Comparison of ENCODE assay signal across 16 mouse cellular contexts in genomic region chr6:4953028-4953719, GRCm38 (mm10). TPM values are rescaled to one million over a fixed set of nuclear protein-coding genes. Genes with fewer than 3 reads are reported as not detected.
DNase-seq lines count a peak whose midpoint lies in the region; ATAC-seq and TF ChIP-seq lines count a peak whose summit lies in the region.
"Had no signal": no experiment of that assay in that cellular context is flagged by ENCODE, and none has a peak within 500 bp of the region (broad histone marks: within the 10 kb centered on the region; RNA-seq: fewer than 3 reads in every experiment).

No protein-coding gene starts in this region.

- no peaks in the 10 kb centered on the region for H3K27me3 ChIP-seq in intestine, embryonic 14.5 days (replicated peaks; ENCODE audit: control insufficient read depth, insufficient read depth, low read length)
- no peaks in the 10 kb centered on the region for H3K27me3 ChIP-seq in intestine, postnatal 0 days (replicated peaks; ENCODE audit: control insufficient read depth, insufficient read depth, low read length)
- no peaks in the 10 kb centered on the region for H3K27me3 ChIP-seq in midbrain, embryonic 11.5 days (ENCODE audit: control insufficient read depth, insufficient read depth, low read length)
- no peaks in the 10 kb centered on the region for H3K27me3 ChIP-seq in midbrain, embryonic 10.5 days (ENCODE audit: low read depth, poor library complexity, severe bottlenecking)
- no peaks in the 10 kb centered on the region for H3K27me3 ChIP-seq in limb, embryonic 11.5 days (ENCODE audit: control insufficient read depth, insufficient read depth, low read length)
- H3K27me3 ChIP-seq in stomach, postnatal 0 days (ENCODE audit: control insufficient read depth, insufficient read depth, low read length): no peaks in the 10 kb centered on the region
- H3K27me3 ChIP-seq: hindbrain, embryonic 12.5 days; liver, embryonic 15.5 days; midbrain, embryonic 13.5 days; neural tube, embryonic 12.5 days had no signal

- no peak for TF ChIP-seq CTCF in intestine, postnatal 0 days (IDR thresholded peaks at IDR 0.05; ENCODE audit: low read depth)
- no peak for TF ChIP-seq CTCF in stomach, postnatal 0 days (IDR thresholded peaks at IDR 0.05; ENCODE audit: low read depth)

- H3K4me2 ChIP-seq in intestine, embryonic 14.5 days (ENCODE audit: low read length): no peak overlapping the region
- no peak overlapping the region; the same call in 1 of the 2 replicates for H3K4me2 ChIP-seq in intestine, postnatal 0 days (replicated peaks; ENCODE audit: low read depth)
- no peak overlapping the region for H3K4me2 ChIP-seq in midbrain, embryonic 11.5 days
- no peak overlapping the region for H3K4me2 ChIP-seq in limb, embryonic 11.5 days (ENCODE audit: low read depth, severe bottlenecking)
- 0 out of 2 replicates have a peak overlapping the region, but pooled peaks have one; percentile 1 for H3K4me2 ChIP-seq in stomach, postnatal 0 days (replicated peaks; ENCODE audit: low read depth)
- H3K4me2 ChIP-seq: heart, embryonic 11.5 days; hindbrain, embryonic 12.5 days; liver, embryonic 15.5 days; midbrain, embryonic 13.5 days; neural tube, embryonic 12.5 days had no signal

- no peaks in the 10 kb centered on the region for H3K9me3 ChIP-seq in intestine, embryonic 14.5 days (ENCODE audit: control insufficient read depth, low read length)
- H3K9me3 ChIP-seq in intestine, postnatal 0 days (ENCODE audit: control insufficient read depth): no peaks in the 10 kb centered on the region
- H3K9me3 ChIP-seq in midbrain, embryonic 11.5 days (ENCODE audit: control insufficient read depth, low read length): no peaks in the 10 kb centered on the region
- no peaks in the 10 kb centered on the region for H3K9me3 ChIP-seq in midbrain, embryonic 10.5 days (replicated peaks)
- H3K9me3 ChIP-seq in limb, embryonic 11.5 days (ENCODE audit: control insufficient read depth, low read length): no peaks in the 10 kb centered on the region; the same call in 1 of the 2 replicates
- no peaks in the 10 kb centered on the region for H3K9me3 ChIP-seq in stomach, postnatal 0 days (ENCODE audit: control insufficient read depth, low read length)
- H3K9me3 ChIP-seq: hindbrain, embryonic 12.5 days; liver, embryonic 15.5 days; midbrain, embryonic 13.5 days; neural tube, embryonic 12.5 days had no signal

- TF ChIP-seq EP300 in stomach, postnatal 0 days (optimal IDR thresholded peaks at IDR 0.05): no peak

- DNase-seq in intestine, embryonic 14.5 days (ENCODE audit: low spot score): peak; percentile 39
- DNase-seq in midbrain, embryonic 11.5 days (ENCODE audit: low spot score, missing footprints): peak; percentile 81
- DNase-seq in midbrain, embryonic 10.5 days (ENCODE audit: low spot score): no peak
- DNase-seq in limb, embryonic 11.5 days (ENCODE audit: low spot score): peak; percentile 74
- no peak for DNase-seq in stomach, postnatal 0 days (ENCODE audit: low spot score)
- no peak for DNase-seq in cerebellum, postnatal 4 days (ENCODE audit: low spot score in 2 of 2)
- no peak for DNase-seq in liver
- DNase-seq: cerebellum, adult 8-10 months; gastrocnemius, postnatal 10 days; thymus, postnatal 36 days had no signal

- ATAC-seq in intestine, embryonic 14.5 days (replicated peaks; ENCODE audit: low FRiP score, low TSS enrichment, low read depth): no peak
- no peak for ATAC-seq in intestine, postnatal 0 days
- no peak for ATAC-seq in midbrain, embryonic 11.5 days (ENCODE audit: low FRiP score)
- ATAC-seq in limb, embryonic 11.5 days (ENCODE audit: insufficient number of reproducible peaks, low FRiP score, low TSS enrichment, low read depth): peak; percentile 80
- ATAC-seq in stomach, postnatal 0 days (ENCODE audit: low FRiP score, low TSS enrichment): no peak
- ATAC-seq: midbrain, embryonic 13.5 days had no signal

- 49% methylated on average over 14 of the region's 14 CpGs for whole genome bisulfite sequencing in intestine, embryonic 14.5 days
- 56% methylated on average over 14 of the region's 14 CpGs for WGBS in intestine, postnatal 0 days
- 82% methylated on average over 14 of the region's 14 CpGs for WGBS in midbrain, embryonic 11.5 days
- WGBS in midbrain, embryonic 10.5 days: 77% methylated on average over 14 of the region's 14 CpGs
- 23% methylated on average over 14 of the region's 14 CpGs for WGBS in limb, embryonic 11.5 days
- WGBS in stomach, postnatal 0 days: 41% methylated on average over 14 of the region's 14 CpGs

- H3K36me3 ChIP-seq in intestine, embryonic 14.5 days (ENCODE audit: control insufficient read depth, insufficient read depth, low read length): no peaks in the 10 kb centered on the region
- no peaks in the 10 kb centered on the region for H3K36me3 ChIP-seq in intestine, postnatal 0 days (ENCODE audit: control insufficient read depth, insufficient read depth)
- H3K36me3 ChIP-seq in midbrain, embryonic 11.5 days (ENCODE audit: control insufficient read depth, insufficient read depth, low read length): no peaks in the 10 kb centered on the region
- no peaks in the 10 kb centered on the region for H3K36me3 ChIP-seq in midbrain, embryonic 10.5 days
- no peaks in the 10 kb centered on the region for H3K36me3 ChIP-seq in limb, embryonic 11.5 days (ENCODE audit: control insufficient read depth, insufficient read depth, low read length)
- H3K36me3 ChIP-seq in stomach, postnatal 0 days (ENCODE audit: control insufficient read depth, insufficient read depth, low read length): no peaks in the 10 kb centered on the region
- H3K36me3 ChIP-seq: hindbrain, embryonic 12.5 days; liver, embryonic 15.5 days; midbrain, embryonic 13.5 days; neural tube, embryonic 12.5 days had no signal

- peaks cover 16% of the 10 kb centered on the region; the same call in 1 of the 2 replicates for H3K4me1 ChIP-seq in intestine, embryonic 14.5 days (replicated peaks; ENCODE audit: control insufficient read depth, insufficient read depth, low read length)
- no peaks in the 10 kb centered on the region; the same call in 1 of the 2 replicates for H3K4me1 ChIP-seq in intestine, postnatal 0 days (replicated peaks; ENCODE audit: control insufficient read depth, insufficient read depth, low read length)
- H3K4me1 ChIP-seq in midbrain, embryonic 11.5 days (ENCODE audit: control insufficient read depth, insufficient read depth, low read length): 0 out of 2 replicates have a peak, but pooled peaks cover 2% of the 10 kb centered on the region
- peaks cover 12% of the 10 kb centered on the region for H3K4me1 ChIP-seq in midbrain, embryonic 10.5 days
- H3K4me1 ChIP-seq in limb, embryonic 11.5 days (ENCODE audit: control insufficient read depth, insufficient read depth, low read length): peaks cover 12% of the 10 kb centered on the region
- no peaks in the 10 kb centered on the region for H3K4me1 ChIP-seq in stomach, postnatal 0 days (replicated peaks; ENCODE audit: control insufficient read depth, insufficient read depth)
- H3K4me1 ChIP-seq: midbrain, embryonic 13.5 days; neural tube, embryonic 12.5 days had no signal

- H3K4me3 ChIP-seq in intestine, embryonic 14.5 days (ENCODE audit: low read depth, low read length): no peak overlapping the region
- H3K4me3 ChIP-seq in intestine, postnatal 0 days (ENCODE audit: low read depth, low read length): no peak overlapping the region
- H3K4me3 ChIP-seq in midbrain, embryonic 11.5 days (ENCODE audit: low read depth, low read length): no peak overlapping the region
- no peak overlapping the region for H3K4me3 ChIP-seq in midbrain, embryonic 10.5 days
- no peak overlapping the region for H3K4me3 ChIP-seq in limb, embryonic 11.5 days (ENCODE audit: low read depth, low read length)
- no peak overlapping the region for H3K4me3 ChIP-seq in stomach, postnatal 0 days (ENCODE audit: low read depth, low read length)
- H3K4me3 ChIP-seq: hindbrain, embryonic 12.5 days; liver, embryonic 15.5 days; midbrain, embryonic 13.5 days; neural tube, embryonic 12.5 days had no signal

- no peak overlapping the region for H3K27ac ChIP-seq in intestine, embryonic 14.5 days (ENCODE audit: low read depth)
- H3K27ac ChIP-seq in intestine, postnatal 0 days (ENCODE audit: low read depth, low read length): no peak overlapping the region
- H3K27ac ChIP-seq in midbrain, embryonic 11.5 days (ENCODE audit: low read depth, low read length): no peak overlapping the region
- H3K27ac ChIP-seq in midbrain, embryonic 10.5 days (replicated peaks): no peak overlapping the region
- peak overlapping the region; percentile 65 for H3K27ac ChIP-seq in limb, embryonic 11.5 days (replicated peaks; ENCODE audit: low read depth, low read length)
- no peak overlapping the region for H3K27ac ChIP-seq in stomach, postnatal 0 days (replicated peaks)
- H3K27ac ChIP-seq: hindbrain, embryonic 12.5 days; liver, embryonic 15.5 days; midbrain, embryonic 13.5 days; neural tube, embryonic 12.5 days had no signal

- no peak overlapping the region for H3K9ac ChIP-seq in intestine, embryonic 14.5 days (ENCODE audit: low read length)
- H3K9ac ChIP-seq in intestine, postnatal 0 days (ENCODE audit: low read depth, low read length): no peak overlapping the region
- no peak overlapping the region for H3K9ac ChIP-seq in midbrain, embryonic 11.5 days (ENCODE audit: low read length)
- H3K9ac ChIP-seq in limb, embryonic 11.5 days (ENCODE audit: low read length): no peak overlapping the region
- H3K9ac ChIP-seq in stomach, postnatal 0 days (ENCODE audit: low read length): no peak overlapping the region
- H3K9ac ChIP-seq: hindbrain, embryonic 12.5 days; liver, embryonic 15.5 days; midbrain, embryonic 13.5 days; neural tube, embryonic 12.5 days had no signal

RNA-seq across cellular contexts. Expression of gene Ppp1r9a, which starts 50.5 kb away (rescaled TPM):
- polyA plus RNA-seq in intestine, embryonic 14.5 days (2014; fragmentation: Nextera tagmentation; extraction: Ambion mirVana): 22.7 and 23.7 TPM in 2 replicates
- polyA plus RNA-seq in intestine, postnatal 0 days (2015; fragmentation: Nextera tagmentation; extraction: Ambion mirVana): 2.1 and 2.9 TPM in 2 replicates
- polyA plus RNA-seq in midbrain, embryonic 11.5 days (2014; fragmentation: Nextera tagmentation; extraction: Ambion mirVana): 17.8 and 19.0 TPM in 2 replicates
- 17.6 and 18.7 TPM in 2 replicates for polyA plus RNA-seq in midbrain, embryonic 10.5 days (2016; fragmentation: Nextera tagmentation; extraction: Ambion mirVana)
- 27.9 and 31.9 TPM in 2 replicates for polyA plus RNA-seq in limb, embryonic 11.5 days (2014; fragmentation: Nextera tagmentation; extraction: Ambion mirVana)
- 3.1 and 3.5 TPM in 2 replicates for polyA plus RNA-seq in stomach, postnatal 0 days (2015; fragmentation: Nextera tagmentation; extraction: Ambion mirVana)

Comparison
In these comparisons a context has a peak if more than half of its experiments do, and no peak if none do; other contexts are left out.
1. DNase-seq: peak in intestine, embryonic 14.5 days (single experiment), midbrain, embryonic 11.5 days (single experiment) and limb, embryonic 11.5 days (single experiment); none in midbrain, embryonic 10.5 days (single experiment), stomach, postnatal 0 days (single experiment), cerebellum, postnatal 4 days (0 of 2) and liver (single experiment).